Mouse (Mus musculus) heart, postnatal 14 days (tissue): Measurements from ENCODE around the gene Serf1. TPM values are rescaled to one million over a fixed set of nuclear protein-coding genes. Genes with fewer than 3 reads are reported as not detected.
"Not testable (repeated sequence)": the region's sequence is repeated elsewhere in the genome, so short reads cannot be mapped to it uniquely, and the experiment has no call there.

Source experiments
- DNase-seq, 2 experiments: peaks; one replicate each; pipeline ENCODE4 v3.0.0; 2021 to 2022
- intact Hi-C: fragments of 180-260 bp; cut with DNase I; formaldehyde crosslinking; loops from one replicate; pipeline ENCODE4 v1.15.1; 2025
- long read RNA-seq, 2 experiments: library from polyadenylated mRNA; stranded (forward); transcript quantifications; one replicate each; pipeline ENCODE4 v2.0.0; 2021
- total RNA-seq, 2 experiments: library from RNA; stranded (reverse); gene quantifications; 2 replicates each; pipeline ENCODE4 v1.2.3; 2021

Gene Serf1
- total RNA-seq, result 1 to 10 TPM; 8.9 to 10.0 TPM
- long read RNA-seq, experiment 1, transcript Serf1-201 (3 exons, 601 nt), result major isoform, 17 of 17 reads
- long read RNA-seq, experiment 1, partial matches to known transcripts, result 0 of 17 reads
- long read RNA-seq, experiment 1, other reads (novel, unspliced or antisense), result 0 of 17 reads
- long read RNA-seq, experiment 2, transcript Serf1-201 (3 exons, 601 nt), result major isoform, 17 of 17 reads
- long read RNA-seq, experiment 2, partial matches to known transcripts, result 0 of 17 reads
- long read RNA-seq, experiment 2, other reads (novel, unspliced or antisense), result 0 of 17 reads

GRCm38 (mm10) chr13:100107652-100108472 lies at the start of gene Serf1:
Serf1 (plus strand) TSS chr13:100108012.
- intact Hi-C loops, result no loop called here
- peak; percentile 84 to 90 for DNase-seq

GRCm38 (mm10) chr13:100063936-100064335 lies 43.9 kb upstream of the Serf1 start:
- intact Hi-C loops, result no loop called here
- DNase-seq, result no peak

- intact Hi-C loops, result no loop called here
- DNase-seq, result no peak
Measured at GRCm38 (mm10) chr13:100067821-100068220, 40.0 kb upstream of the Serf1 start.

- intact Hi-C loops, result no loop called here
- no peak for DNase-seq
Measured at GRCm38 (mm10) chr13:100071473-100071872, 36.3 kb upstream of the Serf1 start.

GRCm38 (mm10) chr13:100098808-100099207 lies 9.0 kb upstream of the Serf1 start:
- DNase-seq, result no peak
- intact Hi-C loops, result no loop called here

GRCm38 (mm10) chr13:100103052-100103658 lies 4.7 kb upstream of the Serf1 start:
- intact Hi-C loops, result no loop called here
- DNase-seq, result no peak

GRCm38 (mm10) chr13:100103748-100104254 lies 4.0 kb upstream of the Serf1 start, which contains the start of gene Bdp1:
Bdp1 (minus strand) TSS chr13:100104070.
- peak; percentile 95 to 99 for DNase-seq
- intact Hi-C loops, result no loop called here

- DNase-seq, result peak in 1 of 2 experiments; percentile 7
- intact Hi-C loops, result loop anchor here (5.0 kb wide), 1 partner anchor 280 kb away; no protein-coding TSS in a partner anchor
Measured at GRCm38 (mm10) chr13:100112218-100112972, 4.6 kb downstream of the Serf1 start.

GRCm38 (mm10) chr13:100123970-100124369 lies 16.2 kb downstream of the Serf1 start:
- no peak for DNase-seq
- intact Hi-C loops, result loop anchor here (1.0 kb wide), 1 partner anchor 8 kb away; no protein-coding TSS in a partner anchor

- intact Hi-C loops, result loop anchor here (1.0 kb wide), 1 partner anchor 8 kb away; no protein-coding TSS in a partner anchor
- peak; percentile 91 to 92 for DNase-seq
Measured at GRCm38 (mm10) chr13:100124423-100125257, 16.8 kb downstream of the Serf1 start, which contains the start of gene Smn1. Smn1 (plus strand) TSS chr13:100124852.

GRCm38 (mm10) chr13:100125258-100125643 lies 17.4 kb downstream of the Serf1 start:
- intact Hi-C loops, result no loop called here
- no peak for DNase-seq

- intact Hi-C loops, result no loop called here
Measured at GRCm38 (mm10) chr13:100141646-100142314, 34.0 kb downstream of the Serf1 start.

GRCm38 (mm10) chr13:100152659-100153058 lies 44.8 kb downstream of the Serf1 start:
- intact Hi-C loops, result no loop called here
- DNase-seq, result peak in 1 of 2 experiments; percentile 2

More at GRCm38 (mm10) chr13:100141646-100142314, 34.0 kb downstream of the Serf1 start:
- no peak for DNase-seq

- DNase-seq, result no peak
- intact Hi-C loops, result no loop called here
Measured at GRCm38 (mm10) chr13:100156624-100157023, 48.8 kb downstream of the Serf1 start.

GRCm38 (mm10) chr13:100161171-100161870 lies 53.5 kb downstream of the Serf1 start:
- intact Hi-C loops, DNase-seq: not testable (repeated sequence)

GRCm38 (mm10) chr13:100162467-100162866 lies 54.7 kb downstream of the Serf1 start:
- intact Hi-C loops, DNase-seq: not testable (repeated sequence)
